Mouse (Mus musculus): Measurements from ENCODE around the gene Mesp2. TPM values are rescaled to one million over a fixed set of nuclear protein-coding genes. Genes with fewer than 3 reads are reported as not detected.

Gene Mesp2
- 0.15 and 0.32 TPM in 2 replicates for polyA plus RNA-seq (2012)

GRCm38 (mm10) chr7:79810611-79811506, at the start of gene Mesp2:
Gene Mesp2, plus strand, starts transcription at chr7:79810727.

GRCm38 (mm10) chr7:79793688-79794087, 16.8 kb upstream of the Mesp2 start, which contains the start of gene Mesp1:
Gene Mesp1, minus strand, starts transcription at chr7:79793788.

GRCm38 (mm10) chr7:79860811-79861210, 50.3 kb downstream of the Mesp2 start, which contains the start of gene Anpep:
Gene Anpep, minus strand, starts transcription at chr7:79861059.

Other genes with a start within 250 kb of the Mesp2 start
- gene Rhcg, start 193.1 kb upstream of the Mesp2 start, polyA plus RNA-seq (2012), result 1.5 and 2.1 TPM in 2 replicates
- gene Ticrr, start 150.5 kb upstream of the Mesp2 start, polyA plus RNA-seq (2012), result 8.0 and 9.9 TPM in 2 replicates
- gene Kif7, start 95.0 kb upstream of the Mesp2 start, polyA plus RNA-seq (2012), result 2.7 and 5.9 TPM in 2 replicates
- gene Plin1, start 77.8 kb upstream of the Mesp2 start, polyA plus RNA-seq (2012), result not detected in 2 replicates
- gene Pex11a, start 67.6 kb upstream of the Mesp2 start, polyA plus RNA-seq (2012), result 2.0 and 2.3 TPM in 2 replicates
- 0.03 TPM in 1 of 2 replicates, not detected in the other for gene Wdr93, start 67.6 kb upstream of the Mesp2 start, polyA plus RNA-seq (2012)
- not detected in 2 replicates for gene Mesp1, start 16.9 kb upstream of the Mesp2 start, polyA plus RNA-seq (2012)
- 1.4 and 2.1 TPM in 2 replicates for gene Anpep, start 50.3 kb downstream of the Mesp2 start, polyA plus RNA-seq (2012)
- gene Ap3s2, start 109.9 kb downstream of the Mesp2 start, polyA plus RNA-seq (2012), result 6.3 and 6.4 TPM in 2 replicates
- 0.21 TPM in 1 of 2 replicates, not detected in the other for gene Arpin, start 124.6 kb downstream of the Mesp2 start, polyA plus RNA-seq (2012)
- 62.6 and 85.4 TPM in 2 replicates for gene Zfp710, start 214.1 kb downstream of the Mesp2 start, polyA plus RNA-seq (2012)

All from megakaryocyte-erythroid progenitor cell, adult 5 weeks (primary cell).